Mouse (Mus musculus) heart, postnatal 0 days (tissue): Measurements from ENCODE around the gene Dusp12.
A peak's percentile ranks its signal among the peaks of the same experiment; 100 is the strongest.

ENCODE experiments used
- CTCF ChIP-seq: IDR thresholded peaks from 2 replicates; pipeline ENCODE4 v1.5.1; 2016; ENCODE audit warnings: antibody characterized with exemption, control low read depth, low read depth
- EP300 ChIP-seq: IDR thresholded peaks from 2 replicates; pipeline ENCODE4 v1.6.1; 2016; ENCODE audit warnings: antibody characterized with exemption, low read depth

DNA sequence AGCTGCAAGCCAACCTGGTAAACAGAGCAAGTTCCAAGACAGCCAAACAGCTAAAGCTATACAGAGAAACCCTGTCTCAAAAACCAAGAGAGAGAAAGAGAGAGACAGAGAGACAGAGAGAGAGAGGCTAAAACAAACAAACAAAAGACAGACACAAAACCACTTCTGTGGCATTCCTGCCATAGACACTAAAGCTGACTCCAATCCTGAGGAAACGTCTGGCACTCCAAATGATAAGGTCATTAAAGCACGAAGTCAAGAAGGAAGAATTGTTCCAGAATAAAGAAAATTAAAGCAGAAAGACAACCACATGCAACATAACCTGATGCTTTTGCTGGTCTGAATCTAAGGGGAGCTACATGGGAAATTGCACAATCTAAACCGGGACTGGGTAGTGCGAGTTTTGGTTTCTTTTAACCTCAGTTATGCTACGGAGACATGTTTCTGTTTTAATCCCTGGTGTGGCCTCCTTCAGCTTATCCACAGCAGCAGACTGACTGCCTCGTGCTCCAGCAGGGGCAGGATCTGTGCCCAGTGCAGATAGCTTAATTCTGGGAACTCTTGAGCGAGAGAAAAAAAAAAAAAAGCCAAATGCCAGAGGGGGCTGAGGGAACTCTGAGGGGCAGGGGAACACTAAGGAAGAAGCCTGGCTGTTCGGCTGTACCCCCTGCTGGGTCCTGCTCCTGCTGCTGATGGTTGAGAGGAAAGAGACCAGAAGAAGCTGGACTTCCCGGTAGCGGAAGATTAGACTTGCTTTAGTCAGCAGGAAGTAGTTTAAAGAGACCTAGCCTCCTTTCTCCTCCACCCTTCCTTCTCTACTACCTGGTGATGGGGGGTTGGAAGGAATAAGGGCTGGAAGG, 39.7 kb downstream of the Dusp12 start:
- no peak for TF ChIP-seq CTCF
- TF ChIP-seq EP300, result peak; percentile 88
